Mouse (Mus musculus): ENCODE measurements around the gene Smad9. TPM values are rescaled to one million over a fixed set of nuclear protein-coding genes. Genes with fewer than 3 reads are reported as not detected.

Smad9 gene
- polyA plus RNA-seq, 1 experiment from 2014 or later = 0.63 TPM

GRCm38 (mm10) chr3:54732371-54732770 lies 23.0 kb upstream of the Smad9 start:
- ATAC-seq (replicated peaks; ENCODE audit: insufficient number of reproducible peaks, insufficient read depth, low FRiP score, low read depth) = no peak
- Histone ChIP-seq H3K27me3 (no peaks in the 10 kb centered on the region), H3K4me3 (no peak overlapping the region), H3K4me1 (replicated peaks) (peaks cover 20% of the 10 kb centered on the region), H3K9me3 (replicated peaks) (no peaks in the 10 kb centered on the region), H3K9ac (no peak overlapping the region), H3K27ac (no peak overlapping the region), H3K4me2 (no peak overlapping the region), H3K36me3 (peaks cover 54% of the 10 kb centered on the region)
- WGBS = 67% methylated on average over 4 of the region's 4 CpGs

- no peaks in the 10 kb centered on the region for H3K27me3 ChIP-seq
- H3K9me3 ChIP-seq (replicated peaks) = no peaks in the 10 kb centered on the region
- WGBS = under 1% methylated on average over 84 of the region's 84 CpGs
- peak overlapping the region; percentile 100 for H3K27ac ChIP-seq
- peak overlapping the region; percentile 86 for H3K4me3 ChIP-seq
- peak; percentile 95 for ATAC-seq (replicated peaks; ENCODE audit: insufficient number of reproducible peaks, insufficient read depth, low FRiP score, low read depth)
- peak overlapping the region; percentile 95 for H3K4me2 ChIP-seq
- peaks cover 41% of the 10 kb centered on the region for H3K36me3 ChIP-seq
- peaks cover 20% of the 10 kb centered on the region for H3K4me1 ChIP-seq (replicated peaks)
- peak overlapping the region; percentile 97 for H3K9ac ChIP-seq
Measured at GRCm38 (mm10) chr3:54734411-54735246, 20.8 kb upstream of the Smad9 start.

GRCm38 (mm10) chr3:54735247-54736046 lies 19.9 kb upstream of the Smad9 start, which contains the start of the genes Exosc8 and Alg5:
Gene Exosc8 (minus strand): TSS chr3:54735393.
Gene Alg5 (plus strand): TSS chr3:54735539.
- Histone ChIP-seq H3K27me3 (no peaks in the 10 kb centered on the region), H3K36me3 (peaks cover 34% of the 10 kb centered on the region), H3K4me2 (peak within 1 kb of the TSS; percentile 95), H3K4me1 (replicated peaks) (peaks cover 20% of the 10 kb centered on the region), H3K9ac (peak within 1 kb of the TSS; percentile 97), H3K27ac (peak within 1 kb of the TSS; percentile 100), H3K4me3 (peak within 1 kb of the TSS; percentile 86), H3K9me3 (replicated peaks) (no peaks in the 10 kb centered on the region)
- under 1% methylated on average over 61 of the region's 65 CpGs for WGBS
- ATAC-seq (replicated peaks; ENCODE audit: insufficient number of reproducible peaks, insufficient read depth, low FRiP score, low read depth) = peak; percentile 91

- Histone ChIP-seq H3K4me2 (peak overlapping the region; percentile 95), H3K4me1 (replicated peaks) (peaks cover 20% of the 10 kb centered on the region), H3K27ac (peak overlapping the region; percentile 100), H3K4me3 (peak overlapping the region; percentile 86), H3K36me3 (peaks cover 33% of the 10 kb centered on the region), H3K9me3 (replicated peaks) (no peaks in the 10 kb centered on the region), H3K9ac (peak overlapping the region; percentile 97), H3K27me3 (no peaks in the 10 kb centered on the region)
- WGBS = 52% methylated on average over 18 of the region's 18 CpGs
- no peak for ATAC-seq (replicated peaks; ENCODE audit: insufficient number of reproducible peaks, insufficient read depth, low FRiP score, low read depth)
Measured at GRCm38 (mm10) chr3:54736101-54736927, 19.1 kb upstream of the Smad9 start.

- no peak overlapping the region for H3K4me2 ChIP-seq
- no peak overlapping the region for H3K9ac ChIP-seq
- peaks cover 36% of the 10 kb centered on the region for H3K36me3 ChIP-seq
- H3K4me1 ChIP-seq (replicated peaks) = peaks cover 20% of the 10 kb centered on the region
- no peaks in the 10 kb centered on the region for H3K9me3 ChIP-seq (replicated peaks)
- WGBS = 90% methylated on average over 8 of the region's 8 CpGs
- no peaks in the 10 kb centered on the region for H3K27me3 ChIP-seq
- H3K4me3 ChIP-seq = no peak overlapping the region
- no peak overlapping the region for H3K27ac ChIP-seq
- ATAC-seq (replicated peaks; ENCODE audit: insufficient number of reproducible peaks, insufficient read depth, low FRiP score, low read depth) = no peak
Measured at GRCm38 (mm10) chr3:54737317-54737716, 18.1 kb upstream of the Smad9 start.

- no peaks in the 10 kb centered on the region for H3K4me1 ChIP-seq (replicated peaks)
- H3K9me3 ChIP-seq (replicated peaks) = no peaks in the 10 kb centered on the region
- H3K9ac ChIP-seq = no peak overlapping the region
- H3K4me2 ChIP-seq = no peak overlapping the region
- H3K27me3 ChIP-seq = no peaks in the 10 kb centered on the region
- ATAC-seq (replicated peaks; ENCODE audit: insufficient number of reproducible peaks, insufficient read depth, low FRiP score, low read depth) = no peak
- 96% methylated on average over 11 of the region's 11 CpGs for WGBS
- H3K4me3 ChIP-seq = no peak overlapping the region
- peaks cover 70% of the 10 kb centered on the region for H3K36me3 ChIP-seq
- no peak overlapping the region for H3K27ac ChIP-seq
Measured at GRCm38 (mm10) chr3:54741965-54742364, 13.4 kb upstream of the Smad9 start.

- no peak for ATAC-seq (replicated peaks; ENCODE audit: insufficient number of reproducible peaks, insufficient read depth, low FRiP score, low read depth)
- H3K9me3 ChIP-seq (replicated peaks) = no peaks in the 10 kb centered on the region
- H3K4me3 ChIP-seq = no peak overlapping the region
- no peaks in the 10 kb centered on the region for H3K4me1 ChIP-seq (replicated peaks)
- H3K27ac ChIP-seq = no peak overlapping the region
- no peak overlapping the region for H3K9ac ChIP-seq
- H3K27me3 ChIP-seq = no peaks in the 10 kb centered on the region
- H3K4me2 ChIP-seq = no peak overlapping the region
- WGBS = 60% methylated on average over 5 of the region's 5 CpGs
- H3K36me3 ChIP-seq = peaks cover 95% of the 10 kb centered on the region
Measured at GRCm38 (mm10) chr3:54745799-54746198, 9.6 kb upstream of the Smad9 start.

GRCm38 (mm10) chr3:54753411-54753810 lies 2.0 kb upstream of the Smad9 start:
- ATAC-seq (replicated peaks; ENCODE audit: insufficient number of reproducible peaks, insufficient read depth, low FRiP score, low read depth) = no peak
- no peak overlapping the region for H3K9ac ChIP-seq
- 71% methylated on average over 4 of the region's 4 CpGs for WGBS

GRCm38 (mm10) chr3:54756058-54756457 lies 676 bp downstream of the Smad9 start:
- H3K4me2 ChIP-seq = peak overlapping the region; percentile 96
- H3K27ac ChIP-seq = peak overlapping the region; percentile 80
- under 1% methylated on average over 11 of the region's 11 CpGs for WGBS
- H3K9me3 ChIP-seq (replicated peaks) = no peaks in the 10 kb centered on the region
- H3K4me1 ChIP-seq (replicated peaks) = peaks cover 14% of the 10 kb centered on the region
- H3K9ac ChIP-seq = peak overlapping the region; percentile 68; the same call in 1 of the 2 replicates
- peak overlapping the region; percentile 74 for H3K4me3 ChIP-seq
- H3K27me3 ChIP-seq = no peaks in the 10 kb centered on the region
- peak; percentile 71 for ATAC-seq (replicated peaks; ENCODE audit: insufficient number of reproducible peaks, insufficient read depth, low FRiP score, low read depth)
- H3K36me3 ChIP-seq = peaks cover 6% of the 10 kb centered on the region; the same call in 1 of the 2 replicates

More at GRCm38 (mm10) chr3:54753411-54753810, 2.0 kb upstream of the Smad9 start:
- Histone ChIP-seq H3K36me3 (peaks cover 32% of the 10 kb centered on the region), H3K4me3 (no peak overlapping the region), H3K27ac (no peak overlapping the region), H3K27me3 (no peaks in the 10 kb centered on the region), H3K9me3 (replicated peaks) (no peaks in the 10 kb centered on the region), H3K4me1 (replicated peaks) (peaks cover 14% of the 10 kb centered on the region), H3K4me2 (no peak overlapping the region)

GRCm38 (mm10) chr3:54757446-54757845 lies 2.1 kb downstream of the Smad9 start:
- H3K27me3 ChIP-seq = no peaks in the 10 kb centered on the region
- no peaks in the 10 kb centered on the region for H3K36me3 ChIP-seq
- H3K4me3 ChIP-seq = no peak overlapping the region
- no peak overlapping the region for H3K4me2 ChIP-seq
- peaks cover 14% of the 10 kb centered on the region for H3K4me1 ChIP-seq (replicated peaks)
- H3K9ac ChIP-seq = no peak overlapping the region
- no peaks in the 10 kb centered on the region for H3K9me3 ChIP-seq (replicated peaks)
- 81% methylated on average over 8 of the region's 8 CpGs for WGBS
- ATAC-seq (replicated peaks; ENCODE audit: insufficient number of reproducible peaks, insufficient read depth, low FRiP score, low read depth) = no peak
- no peak overlapping the region for H3K27ac ChIP-seq
